Mouse (Mus musculus) neutrophil, adult 65 days (primary cell): ENCODE measurements around the gene Klhl22. TPM values are rescaled to one million over a fixed set of nuclear protein-coding genes. Genes with fewer than 3 reads are reported as not detected.

Experiments used
- total RNA-seq: library from RNA; stranded (reverse); gene quantifications from 2 replicates; pipeline ENCODE4 v1.2.4, GENCODE M21; 2023

The Klhl22 gene
- 6.2 and 6.7 TPM in 2 replicates for total RNA-seq

DNA sequence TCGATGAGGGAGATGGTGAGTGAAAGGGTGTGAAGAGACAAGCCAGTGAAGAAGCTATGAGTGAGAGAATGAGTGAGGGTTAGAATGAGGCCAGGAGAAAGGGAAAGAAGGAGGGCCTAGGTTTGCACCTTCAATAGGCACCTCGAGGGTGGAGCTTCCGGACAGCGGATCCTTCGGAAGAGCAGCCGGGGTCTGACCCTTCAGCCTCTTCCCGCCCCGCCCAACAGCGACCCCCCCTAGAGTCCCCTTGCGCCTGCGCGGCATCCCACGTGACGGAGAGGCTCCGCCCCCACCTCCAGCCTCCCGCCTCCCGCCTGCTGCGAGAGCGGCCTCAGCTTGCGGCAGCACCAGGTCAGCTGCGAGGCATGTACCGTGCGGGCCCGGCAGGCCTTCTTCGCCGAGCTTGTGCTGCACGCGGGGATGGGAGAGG is at the start of gene Klhl22:
Gene Klhl22 (plus strand): TSS at position 275 of the 430 bp plus-strand sequence.

DNA sequence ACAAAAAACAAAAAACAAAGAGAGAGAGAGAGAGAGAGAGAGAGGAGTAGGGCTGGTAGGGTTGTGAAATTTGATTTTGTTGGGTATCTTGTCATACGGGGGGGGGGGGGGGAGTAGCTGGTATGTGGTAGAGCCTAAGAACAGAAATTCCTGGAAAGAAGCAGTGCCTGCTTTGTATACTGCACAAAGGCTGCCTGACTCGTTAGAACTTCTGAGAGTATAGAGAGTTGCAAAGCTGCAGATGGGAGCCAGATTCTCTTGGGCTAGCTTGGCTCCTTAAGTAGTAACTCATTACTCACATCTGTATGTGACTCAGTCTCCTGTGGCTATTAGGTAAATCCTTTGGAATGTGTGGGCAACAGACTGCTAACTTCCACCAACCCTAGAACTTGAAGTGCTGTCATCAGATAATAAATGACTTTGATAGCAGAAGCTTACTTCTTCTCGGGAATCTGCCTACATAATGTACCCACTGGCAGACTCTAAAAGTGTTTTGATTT is 26.5 kb upstream of the Klhl22 start, which contains the start of gene Med15:
Gene Med15 (minus strand): TSS at position 51 of the 500 bp plus-strand sequence.

DNA sequence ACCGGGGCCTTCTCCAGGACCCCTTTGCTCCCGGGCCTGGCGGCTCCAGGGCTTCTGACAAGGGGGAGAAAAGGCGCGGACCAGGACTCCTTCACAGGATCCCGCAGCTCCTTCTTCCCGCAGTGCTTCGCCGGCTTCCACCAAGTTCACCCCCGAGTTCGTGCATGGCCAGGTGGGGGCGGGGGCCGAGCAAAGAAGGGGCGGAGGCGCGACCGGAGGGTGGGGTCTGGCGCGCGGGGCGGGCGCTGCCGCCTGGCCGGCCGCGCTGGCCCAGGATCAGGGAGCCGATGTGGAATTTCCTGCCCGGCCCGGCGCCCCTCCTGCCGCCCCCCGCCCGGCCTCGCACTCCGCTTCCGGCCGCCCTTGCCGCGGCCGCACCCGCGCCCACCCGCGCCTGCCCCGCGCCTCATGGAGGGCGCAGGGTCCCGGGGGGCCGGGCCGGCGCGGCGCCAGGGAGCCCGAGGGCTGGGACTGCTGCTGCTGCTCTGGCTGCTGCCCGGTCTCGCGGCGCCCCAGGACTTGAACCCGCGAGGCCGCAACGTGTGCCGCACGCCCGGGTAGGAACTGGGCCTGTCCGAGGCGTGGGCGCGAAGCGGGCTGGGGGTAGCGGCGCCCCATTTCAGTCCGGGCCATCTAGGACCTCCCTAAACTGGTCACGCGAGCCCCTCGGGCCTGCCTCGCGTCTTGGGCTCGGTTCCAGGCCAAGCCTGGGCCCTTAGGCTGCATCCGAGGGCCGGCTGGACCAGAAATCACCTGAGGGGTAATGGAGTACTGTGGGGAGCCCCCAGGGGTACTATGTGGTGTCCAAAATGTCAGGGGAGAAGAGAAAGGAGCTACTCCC is 37.8 kb downstream of the Klhl22 start, which contains the start of gene Scarf2:
Gene Scarf2 (plus strand): TSS at position 312 of the 841 bp plus-strand sequence.

GRCm38 (mm10) chr16:17832821-17833220 is 73.4 kb downstream of the Klhl22 start, which contains the start of gene B830017H08Rik:
Gene B830017H08Rik (plus strand): TSS chr16:17833121.

GRCm38 (mm10) chr16:17838051-17838450 is 78.6 kb downstream of the Klhl22 start, which contains the start of gene Car15:
Gene Car15 (minus strand): TSS chr16:17838364.

Other genes starting within 250 kb of the Klhl22 start
- 13.3 and 19.2 TPM in 2 replicates for gene Thap7, start 228.5 kb upstream of the Klhl22 start, total RNA-seq
- gene Lrrc74b, start 198.4 kb upstream of the Klhl22 start, total RNA-seq, result not detected in 2 replicates
- not detected in 2 replicates for gene P2rx6, start 197.7 kb upstream of the Klhl22 start, total RNA-seq
- gene Slc7a4, start 176.4 kb upstream of the Klhl22 start, total RNA-seq, result 0.28 TPM in 1 of 2 replicates, not detected in the other
- 28.0 and 32.6 TPM in 2 replicates for gene Smpd4, start 140.3 kb upstream of the Klhl22 start, total RNA-seq
- not detected in 2 replicates for gene Ccdc74a, start 113.1 kb upstream of the Klhl22 start, total RNA-seq
- 68.2 and 84.3 TPM in 2 replicates for gene Med15, start 26.7 kb upstream of the Klhl22 start, total RNA-seq
- 0.25 TPM in 1 of 2 replicates, not detected in the other for gene Scarf2, start 37.7 kb downstream of the Klhl22 start, total RNA-seq
- not detected in 2 replicates for gene B830017H08Rik, start 73.5 kb downstream of the Klhl22 start, total RNA-seq
- gene Car15, start 78.7 kb downstream of the Klhl22 start, total RNA-seq, result 1.9 and 3.6 TPM in 2 replicates
- 0.45 and 1.0 TPM in 2 replicates for gene Gm20518, start 132.1 kb downstream of the Klhl22 start, total RNA-seq
- not detected in 2 replicates for gene Tssk1, start 134.6 kb downstream of the Klhl22 start, total RNA-seq
- gene Dgcr2, start 138.9 kb downstream of the Klhl22 start, total RNA-seq, result 28.0 and 40.9 TPM in 2 replicates
- gene Tssk2, start 139.0 kb downstream of the Klhl22 start, total RNA-seq, result not detected in 2 replicates
- 33.3 and 50.8 TPM in 2 replicates for gene Ess2, start 151.7 kb downstream of the Klhl22 start, total RNA-seq
- not detected in 2 replicates for gene Gsc2, start 155.4 kb downstream of the Klhl22 start, total RNA-seq
- 8.8 and 12.8 TPM in 2 replicates for gene Slc25a1, start 168.6 kb downstream of the Klhl22 start, total RNA-seq
- 1.2 TPM in 1 of 2 replicates, not detected in the other for gene Vpreb2, start 220.8 kb downstream of the Klhl22 start, total RNA-seq